Mouse (Mus musculus): Measurements from ENCODE around the gene Tbx10.
"Not testable (repeated sequence)": the region's sequence is repeated elsewhere in the genome, so short reads cannot be mapped to it uniquely, and the experiment has no call there.

Tbx10 gene

GRCm38 (mm10) chr19:4044109-4044508 is 51.6 kb downstream of the Tbx10 start:
- not testable (repeated sequence) for DNase-seq (ENCODE audit: low spot score in 2 of 2)

DNA sequence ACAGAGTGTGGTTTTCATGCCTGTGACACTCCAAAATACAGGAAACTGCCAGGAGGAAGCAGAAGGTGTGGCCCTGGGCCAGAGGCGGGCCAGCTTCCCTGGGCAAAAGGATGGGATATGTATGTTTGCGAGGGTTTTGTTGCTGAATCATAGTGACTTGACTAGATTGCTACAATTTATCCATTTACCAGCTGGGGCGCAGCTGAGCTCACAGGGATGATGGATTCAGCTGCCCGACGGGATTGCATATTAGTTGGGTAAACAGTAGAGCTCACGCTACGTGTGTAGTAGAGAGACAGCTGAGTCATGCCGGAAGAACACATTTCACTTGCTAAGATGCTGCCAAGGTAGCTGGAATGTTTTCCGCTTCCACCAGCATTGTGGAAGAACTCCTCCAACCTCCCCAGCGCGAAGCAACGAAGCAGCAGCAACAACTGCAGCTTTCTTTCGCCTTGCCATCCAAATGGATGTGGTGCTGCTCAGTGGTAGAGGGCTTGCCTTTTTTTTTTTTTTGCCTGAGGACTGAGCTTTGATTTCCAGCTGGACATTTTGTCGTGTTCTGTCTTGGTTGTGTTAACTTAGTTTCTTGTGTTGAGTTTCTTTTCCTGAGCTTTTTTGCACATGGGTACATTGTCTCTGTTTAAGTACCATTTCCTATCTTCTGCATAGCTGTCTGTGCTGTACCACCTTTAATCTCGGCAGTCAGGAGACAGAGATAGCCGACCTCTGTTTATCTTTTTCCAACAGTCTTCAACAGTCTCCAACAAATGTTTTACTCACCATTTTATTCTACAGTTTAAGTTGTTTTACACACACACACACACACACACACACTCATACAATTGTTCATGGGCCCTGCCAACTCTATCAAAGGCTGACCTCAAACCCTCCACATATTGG is 53.7 kb downstream of the Tbx10 start, which contains the start of gene Gstp2:
Gene Gstp2, minus strand, starts transcription at position 58 of the 900 bp plus-strand sequence.
- peak in 1 of 2 experiments; percentile 43 for DNase-seq (ENCODE audit: low spot score in 2 of 2)

DNA sequence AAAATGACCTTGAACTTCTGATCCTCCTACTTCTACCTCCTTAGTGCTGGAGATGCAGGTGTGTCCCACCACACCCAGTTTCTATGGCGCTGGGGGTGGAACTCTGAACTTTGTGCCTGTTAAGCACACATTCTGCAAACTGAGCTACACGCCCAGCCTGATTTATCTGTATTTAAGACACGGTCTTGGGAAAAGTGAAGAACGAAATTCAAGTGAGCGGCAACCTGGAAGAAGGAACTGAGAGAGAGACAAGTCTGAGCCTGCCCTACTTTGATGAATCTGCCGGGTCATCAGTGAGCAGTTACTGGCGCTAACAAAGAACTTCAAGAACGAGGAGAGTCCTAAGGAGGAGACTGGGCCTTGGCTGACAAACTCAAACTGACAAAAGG is 54.3 kb downstream of the Tbx10 start:
- DNase-seq (ENCODE audit: low spot score in 2 of 2), result no peak

- DNase-seq (ENCODE audit: low spot score in 2 of 2), result peak; percentile 71 to 86
Observed at GRCm38 (mm10) chr19:4047859-4048258, 55.3 kb downstream of the Tbx10 start.

DNA sequence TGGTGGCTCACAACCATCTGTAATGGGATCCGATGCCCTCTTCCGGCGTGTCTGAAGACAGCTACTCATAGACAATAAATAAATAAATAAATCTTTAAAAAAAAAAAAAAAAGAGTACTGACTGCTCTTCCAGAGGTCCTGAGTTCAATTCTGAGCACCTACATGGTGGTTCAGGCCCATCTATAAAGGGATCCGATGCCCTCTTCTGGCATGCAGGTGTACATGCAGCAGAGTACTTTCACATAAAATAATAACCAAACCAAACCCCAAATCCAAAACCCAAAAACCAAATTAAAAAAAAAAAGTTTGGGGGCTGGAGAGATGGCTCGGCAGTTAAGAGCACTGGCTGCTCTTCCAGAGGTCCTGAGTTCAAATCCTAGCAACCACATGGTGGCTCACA is 56.5 kb downstream of the Tbx10 start:
- not testable (repeated sequence) for DNase-seq (ENCODE audit: low spot score in 2 of 2)
